8 mouse cellular contexts compared by ENCODE assay signal in the genomic region with DNA sequence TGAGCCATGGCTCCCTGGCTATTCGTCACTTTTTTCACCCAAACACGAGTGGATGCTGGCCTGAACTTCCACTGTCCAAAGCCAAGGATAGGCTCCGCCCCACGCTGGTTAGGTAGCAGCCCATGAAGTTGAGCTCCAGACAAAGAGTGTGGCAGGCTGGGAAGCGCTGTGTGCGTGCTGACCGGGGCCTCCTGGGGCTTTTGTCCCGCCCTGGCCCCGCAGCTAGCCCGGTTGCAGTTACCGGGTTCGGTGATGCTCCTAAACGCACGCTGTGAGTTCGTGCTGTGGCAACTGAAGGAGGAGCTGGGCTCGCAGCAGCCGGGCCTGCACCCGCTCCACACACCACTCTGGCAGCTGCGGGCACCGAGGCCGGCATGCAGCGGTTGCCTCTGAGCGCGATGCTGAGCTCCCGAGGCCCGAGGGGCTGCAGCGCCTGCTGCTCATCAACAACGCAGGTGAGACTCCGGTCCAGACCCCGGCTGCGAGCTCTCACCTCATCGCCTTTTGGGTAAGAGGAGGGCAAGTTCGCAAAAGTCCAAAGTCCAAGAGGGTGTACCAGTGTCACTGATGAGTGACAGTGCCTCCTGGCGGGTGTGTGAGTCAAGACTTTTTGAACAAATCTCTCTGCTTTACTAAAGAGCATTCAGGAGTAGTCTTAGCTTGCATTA. TPM values are rescaled to one million over a fixed set of nuclear protein-coding genes. Genes with fewer than 3 reads are reported as not detected.
DNase-seq lines count a peak whose midpoint lies in the region; ATAC-seq and TF ChIP-seq lines count a peak whose summit lies in the region.

No protein-coding gene starts in this region.

- peak; percentile 41 for ATAC-seq in megakaryocyte-erythroid progenitor cell, adult 5-6 weeks (replicated peaks; ENCODE audit: low FRiP score, low TSS enrichment, poor library complexity, severe bottlenecking)
- 0 out of 2 replicates have a peak, but pooled peaks have one; percentile 26 for ATAC-seq in stomach, postnatal 0 days (ENCODE audit: low FRiP score, low TSS enrichment)
- no peak for ATAC-seq in erythroid progenitor cell, adult 5-6 weeks (replicated peaks; ENCODE audit: low FRiP score, poor library complexity, severe bottlenecking)

- TF ChIP-seq POLR2A in embryonic fibroblast, embryonic 13.5 days (IDR thresholded peaks at IDR 0.05; ENCODE audit: low read depth, low read length) = peak; percentile 66; the same call in 1 of the 2 replicates

- H3K9ac ChIP-seq in stomach, postnatal 0 days (ENCODE audit: low read length) = 0 out of 2 replicates have a peak overlapping the region, but pooled peaks have one; percentile 41

- no peaks in the 10 kb centered on the region for H3K4me1 ChIP-seq in embryonic fibroblast, embryonic 13.5 days (ENCODE audit: control insufficient read depth, insufficient read depth, low read length)
- no peaks in the 10 kb centered on the region for H3K4me1 ChIP-seq in stomach, postnatal 0 days (replicated peaks; ENCODE audit: control insufficient read depth, insufficient read depth)

- peak; percentile 42; the same call in 1 of the 2 replicates for TF ChIP-seq CTCF in embryonic fibroblast, embryonic 13.5 days (IDR thresholded peaks at IDR 0.05; ENCODE audit: borderline replicate concordance, insufficient read depth, low read length)
- peak; percentile 78 for TF ChIP-seq CTCF in stomach, postnatal 0 days (IDR thresholded peaks at IDR 0.05; ENCODE audit: low read depth)

- intact Hi-C loops in heart, postnatal 25 days (cut with DNase I) = no loop called here

- no peaks in the 10 kb centered on the region for H3K36me3 ChIP-seq in stomach, postnatal 0 days (ENCODE audit: control insufficient read depth, insufficient read depth, low read length)

- H3K4me2 ChIP-seq in stomach, postnatal 0 days (replicated peaks; ENCODE audit: low read depth) = peak overlapping the region; percentile 76

- no peaks in the 10 kb centered on the region for H3K9me3 ChIP-seq in stomach, postnatal 0 days (ENCODE audit: control insufficient read depth, low read length)

- TF ChIP-seq EP300 in stomach, postnatal 0 days (optimal IDR thresholded peaks at IDR 0.05) = no peak

- H3K4me3 ChIP-seq in embryonic fibroblast, embryonic 13.5 days (ENCODE audit: insufficient read depth, low read length) = peak overlapping the region; percentile 29
- peak overlapping the region; percentile 44 for H3K4me3 ChIP-seq in stomach, postnatal 0 days (ENCODE audit: low read depth, low read length)

- DNase-seq in CD4-positive, CD25-positive, alpha-beta regulatory T cell, adult 2 months (ENCODE audit: low read depth, low spot score) = peak; percentile 65
- peak; percentile 63 for DNase-seq in NIH3T3 (ENCODE audit: low read depth)
- peak; percentile 16 for DNase-seq in heart, postnatal 25 days (ENCODE audit: low spot score)
- DNase-seq in kidney, postnatal 36 days = peak; percentile 76 to 85
- peak; percentile 62 for DNase-seq in stomach, postnatal 0 days (ENCODE audit: low spot score)

- WGBS in stomach, postnatal 0 days = 2% methylated on average over 34 of the region's 34 CpGs

- H3K27ac ChIP-seq in embryonic fibroblast, embryonic 13.5 days (ENCODE audit: insufficient read depth, low read length) = no peak overlapping the region
- H3K27ac ChIP-seq in stomach, postnatal 0 days (replicated peaks) = no peak overlapping the region

- no peaks in the 10 kb centered on the region for H3K27me3 ChIP-seq in stomach, postnatal 0 days (ENCODE audit: control insufficient read depth, insufficient read depth, low read length)

RNA-seq across cellular contexts. Expression of a gene that starts 17.4 kb away (rescaled TPM):
- 29.7 and 38.2 TPM in 2 replicates for polyA plus RNA-seq in embryonic fibroblast, embryonic 13.5 days (2011; ENCODE audit: insufficient read length, low read depth, missing spikeins)
- total RNA-seq in heart, postnatal 25 days (2021) = 10 to 100 TPM; 73.5 to 76.8 TPM
- total RNA-seq in megakaryocyte-erythroid progenitor cell, adult 5-6 weeks (2014; fragmentation: Nextera tagmentation) = 30.5 and 41.7 TPM in 2 replicates
- 42.1 and 51.2 TPM in 2 replicates for total RNA-seq in megakaryocyte-erythroid progenitor cell, adult 5-6 weeks (2017)
- polyA plus RNA-seq in stomach, postnatal 0 days (2015; fragmentation: Nextera tagmentation; extraction: Ambion mirVana) = 58.8 and 62.1 TPM in 2 replicates
- 1.1 and 1.3 TPM in 2 replicates for total RNA-seq in erythroid progenitor cell, adult 5-6 weeks (2015; ENCODE audit: low replicate concordance)
- 0.77 and 2.6 TPM in 2 replicates for total RNA-seq in erythroid progenitor cell, adult 5-6 weeks (2017; ENCODE audit: low replicate concordance)

RNA-seq across cellular contexts. Expression of a gene that starts 32.2 kb away (rescaled TPM):
- not detected in 2 replicates for polyA plus RNA-seq in embryonic fibroblast, embryonic 13.5 days (2011; ENCODE audit: insufficient read length, low read depth, missing spikeins)
- total RNA-seq in heart, postnatal 25 days (2021) = not detected
- not detected in 2 replicates for total RNA-seq in megakaryocyte-erythroid progenitor cell, adult 5-6 weeks (2014; fragmentation: Nextera tagmentation)
- total RNA-seq in megakaryocyte-erythroid progenitor cell, adult 5-6 weeks (2017) = not detected in 2 replicates
- polyA plus RNA-seq in stomach, postnatal 0 days (2015; fragmentation: Nextera tagmentation; extraction: Ambion mirVana) = not detected in 2 replicates
- total RNA-seq in erythroid progenitor cell, adult 5-6 weeks (2015; ENCODE audit: low replicate concordance) = not detected in 2 replicates
- total RNA-seq in erythroid progenitor cell, adult 5-6 weeks (2017; ENCODE audit: low replicate concordance) = not detected in 2 replicates

Comparison
In these comparisons a context has a peak if more than half of its experiments do, and no peak if none do; other contexts are left out.
1. DNase-seq: peak in every context shown above with its lines; median percentile 80 in kidney, postnatal 36 days; 65 in CD4-positive, CD25-positive, alpha-beta regulatory T cell, adult 2 months; 63 in NIH3T3; 62 in stomach, postnatal 0 days; 16 in heart, postnatal 25 days.
2. RNA of a gene that starts 17.4 kb away (total RNA-seq): 73.5 to 76.8 TPM in heart, postnatal 25 days and 30.5 to 51.2 TPM in megakaryocyte-erythroid progenitor cell, adult 5-6 weeks; 0.77 to 2.6 TPM in erythroid progenitor cell, adult 5-6 weeks; every median in the first group is over 4 times any median in the second.